In genomic region chr11:118406521-118406920, GRCm38 (mm10) we compare ENCODE assay signal across 11 mouse cellular contexts. TPM values are rescaled to one million over a fixed set of nuclear protein-coding genes. Genes with fewer than 3 reads are reported as not detected.
A peak's percentile ranks its signal among the peaks of the same experiment; 100 is the strongest.
DNase-seq lines count a peak whose midpoint lies in the region; ATAC-seq lines count a peak whose summit lies in the region.
"Had no signal": no experiment of that assay in that cellular context is flagged by ENCODE, and none has a peak within 500 bp of the region (broad histone marks: within the 10 kb centered on the region; RNA-seq: fewer than 3 reads in every experiment).

No protein-coding gene starts in this region.

- H3K36me3 ChIP-seq in heart, embryonic 14.5 days (ENCODE audit: control insufficient read depth, insufficient read depth, low read length) = peaks cover 53% of the 10 kb centered on the region
- H3K36me3 ChIP-seq in heart, embryonic 11.5 days (ENCODE audit: control insufficient read depth, insufficient read depth, low read length) = peaks cover 10% of the 10 kb centered on the region
- H3K36me3 ChIP-seq in neural tube, embryonic 13.5 days = peaks cover 63% of the 10 kb centered on the region
- peaks cover 44% of the 10 kb centered on the region for H3K36me3 ChIP-seq in neural tube, embryonic 15.5 days
- peaks cover 18% of the 10 kb centered on the region for H3K36me3 ChIP-seq in stomach, embryonic 14.5 days (ENCODE audit: control insufficient read depth, insufficient read depth, low read length)

- ATAC-seq in heart, embryonic 14.5 days (ENCODE audit: insufficient number of reproducible peaks, insufficient read depth, low FRiP score, low read depth) = no peak
- ATAC-seq in heart, embryonic 11.5 days (replicated peaks; ENCODE audit: insufficient number of reproducible peaks, low FRiP score, low TSS enrichment) = no peak
- ATAC-seq in neural tube, embryonic 13.5 days (ENCODE audit: low read depth) = no peak
- no peak for ATAC-seq in neural tube, embryonic 15.5 days (ENCODE audit: low FRiP score)
- no peak for ATAC-seq in stomach, embryonic 14.5 days (ENCODE audit: insufficient number of reproducible peaks, insufficient read depth, low FRiP score, low read depth)
- ATAC-seq: midbrain, embryonic 15.5 days had no signal

- no peak overlapping the region for H3K4me3 ChIP-seq in heart, embryonic 14.5 days (ENCODE audit: control insufficient read depth in 1 of 2, insufficient read depth in 1 of 2, low read depth in 1 of 2, low read length in 2 of 2)
- H3K4me3 ChIP-seq in heart, embryonic 11.5 days (ENCODE audit: low read depth, low read length) = no peak overlapping the region
- no peak overlapping the region for H3K4me3 ChIP-seq in neural tube, embryonic 13.5 days
- H3K4me3 ChIP-seq in neural tube, embryonic 15.5 days (replicated peaks) = no peak overlapping the region
- no peak overlapping the region for H3K4me3 ChIP-seq in stomach, embryonic 14.5 days (ENCODE audit: low read depth, low read length)
- H3K4me3 ChIP-seq: hindbrain, embryonic 13.5 days; liver, embryonic 13.5 days; midbrain, embryonic 15.5 days had no signal

- no peaks in the 10 kb centered on the region for H3K9me3 ChIP-seq in heart, embryonic 14.5 days (ENCODE audit: control insufficient read depth, low read length)
- H3K9me3 ChIP-seq in heart, embryonic 11.5 days (replicated peaks; ENCODE audit: control insufficient read depth, low read length) = no peaks in the 10 kb centered on the region
- no peaks in the 10 kb centered on the region for H3K9me3 ChIP-seq in neural tube, embryonic 13.5 days
- no peaks in the 10 kb centered on the region for H3K9me3 ChIP-seq in neural tube, embryonic 15.5 days (replicated peaks)
- H3K9me3 ChIP-seq in stomach, embryonic 14.5 days (ENCODE audit: control insufficient read depth, low read depth, low read length) = no peaks in the 10 kb centered on the region
- H3K9me3 ChIP-seq: hindbrain, embryonic 13.5 days; liver, embryonic 13.5 days; midbrain, embryonic 15.5 days had no signal

- H3K27me3 ChIP-seq in heart, embryonic 14.5 days (ENCODE audit: control insufficient read depth, insufficient read depth, low read length) = no peaks in the 10 kb centered on the region
- H3K27me3 ChIP-seq in heart, embryonic 11.5 days (ENCODE audit: control insufficient read depth, insufficient read depth, low read length) = no peaks in the 10 kb centered on the region
- H3K27me3 ChIP-seq in neural tube, embryonic 13.5 days = no peaks in the 10 kb centered on the region
- no peaks in the 10 kb centered on the region for H3K27me3 ChIP-seq in neural tube, embryonic 15.5 days (replicated peaks)
- H3K27me3 ChIP-seq in stomach, embryonic 14.5 days (ENCODE audit: control insufficient read depth, insufficient read depth, low read length) = no peaks in the 10 kb centered on the region
- H3K27me3 ChIP-seq: hindbrain, embryonic 13.5 days; liver, embryonic 13.5 days; midbrain, embryonic 15.5 days had no signal

- peak overlapping the region; percentile 31 to 59; a peak in 3 of 4 replicates for H3K27ac ChIP-seq in heart, embryonic 14.5 days (replicated peaks in 1 of 2; ENCODE audit: control insufficient read depth in 1 of 2, insufficient read depth in 1 of 2, low read depth in 2 of 2, low read length in 2 of 2)
- no peak overlapping the region for H3K27ac ChIP-seq in heart, embryonic 11.5 days (ENCODE audit: low read depth, low read length)
- 0 out of 2 replicates have a peak overlapping the region, but pooled peaks have one; percentile 19 for H3K27ac ChIP-seq in neural tube, embryonic 13.5 days (replicated peaks)
- H3K27ac ChIP-seq in neural tube, embryonic 15.5 days (replicated peaks) = no peak overlapping the region
- H3K27ac ChIP-seq in stomach, embryonic 14.5 days (ENCODE audit: low read length) = peak overlapping the region; percentile 15; the same call in 1 of the 2 replicates
- H3K27ac ChIP-seq: hindbrain, embryonic 13.5 days; liver, embryonic 13.5 days; midbrain, embryonic 15.5 days had no signal

- WGBS in heart, embryonic 14.5 days = 75% methylated on average over 5 of the region's 5 CpGs
- 86% methylated on average over 5 of the region's 5 CpGs for WGBS in heart, embryonic 11.5 days (ENCODE audit: insufficient replicate concordance)
- WGBS in neural tube, embryonic 13.5 days = 91% methylated on average over 5 of the region's 5 CpGs
- 95% methylated on average over 5 of the region's 5 CpGs for WGBS in neural tube, embryonic 15.5 days
- WGBS in stomach, embryonic 14.5 days = 89% methylated on average over 5 of the region's 5 CpGs

- H3K4me1 ChIP-seq in heart, embryonic 14.5 days (ENCODE audit: control insufficient read depth in 2 of 2, insufficient read depth in 2 of 2, low read length in 2 of 2) = peaks cover 8% of the 10 kb centered on the region in 2 experiments
- H3K4me1 ChIP-seq in heart, embryonic 11.5 days (ENCODE audit: control insufficient read depth, insufficient read depth, low read length) = peaks cover 11% of the 10 kb centered on the region
- peaks cover 3% of the 10 kb centered on the region; the same call in 1 of the 2 replicates for H3K4me1 ChIP-seq in neural tube, embryonic 13.5 days (replicated peaks)
- peaks cover 8% of the 10 kb centered on the region for H3K4me1 ChIP-seq in neural tube, embryonic 15.5 days
- H3K4me1 ChIP-seq in stomach, embryonic 14.5 days (ENCODE audit: control insufficient read depth, insufficient read depth, low read length) = peaks cover 7% of the 10 kb centered on the region
- H3K4me1 ChIP-seq: midbrain, embryonic 15.5 days had no signal

- peak overlapping the region; percentile 16; the same call in 1 of the 2 replicates for H3K9ac ChIP-seq in heart, embryonic 14.5 days (ENCODE audit: low read length)
- H3K9ac ChIP-seq in heart, embryonic 11.5 days (ENCODE audit: low read depth, low read length) = no peak overlapping the region
- no peak overlapping the region for H3K9ac ChIP-seq in neural tube, embryonic 13.5 days
- no peak overlapping the region for H3K9ac ChIP-seq in neural tube, embryonic 15.5 days (replicated peaks)
- H3K9ac ChIP-seq in stomach, embryonic 14.5 days (replicated peaks; ENCODE audit: low read depth, low read length) = no peak overlapping the region
- H3K9ac ChIP-seq: hindbrain, embryonic 13.5 days; liver, embryonic 13.5 days; midbrain, embryonic 15.5 days had no signal

- H3K4me2 ChIP-seq in heart, embryonic 14.5 days (ENCODE audit: low read length) = no peak overlapping the region
- no peak overlapping the region for H3K4me2 ChIP-seq in heart, embryonic 11.5 days
- H3K4me2 ChIP-seq in neural tube, embryonic 13.5 days = no peak overlapping the region
- no peak overlapping the region for H3K4me2 ChIP-seq in neural tube, embryonic 15.5 days
- no peak overlapping the region for H3K4me2 ChIP-seq in stomach, embryonic 14.5 days (replicated peaks; ENCODE audit: low read depth, low read length)
- H3K4me2 ChIP-seq: hindbrain, embryonic 13.5 days; liver, embryonic 13.5 days; midbrain, embryonic 15.5 days had no signal

- peak; percentile 7 for DNase-seq in adrenal gland, postnatal 14 days
- no peak for DNase-seq in adrenal gland, postnatal 25 days
- DNase-seq in neural tube, embryonic 10.5 days (ENCODE audit: extremely low spot score, low spot score) = no peak
- DNase-seq: liver, embryonic 13.5 days had no signal

RNA-seq across cellular contexts. Expression of gene Lgals3bp, which starts 4.6 kb away (rescaled TPM):
- 51.1 and 59.7 TPM in 2 replicates for total RNA-seq in adrenal gland, postnatal 14 days (2021)
- 57.9 and 86.6 TPM in 2 replicates for total RNA-seq in adrenal gland, postnatal 25 days (2021)
- 7.2 and 12.7 TPM in 2 replicates for polyA plus RNA-seq in heart, embryonic 14.5 days (2014; fragmentation: Nextera tagmentation; extraction: Ambion mirVana)
- polyA plus RNA-seq in heart, embryonic 11.5 days (2014; fragmentation: Nextera tagmentation; extraction: Ambion mirVana) = 3.1 and 3.8 TPM in 2 replicates
- polyA plus RNA-seq in neural tube, embryonic 13.5 days (2015; fragmentation: Nextera tagmentation; extraction: Ambion mirVana) = 2.7 and 4.2 TPM in 2 replicates
- polyA plus RNA-seq in neural tube, embryonic 15.5 days (2015; fragmentation: Nextera tagmentation; extraction: Ambion mirVana) = 3.6 and 20.7 TPM in 2 replicates
- polyA plus RNA-seq in stomach, embryonic 14.5 days (2014; fragmentation: Nextera tagmentation; extraction: Ambion mirVana) = 39.0 and 39.2 TPM in 2 replicates

RNA-seq across cellular contexts. Expression of gene Cant1, which starts 12.4 kb away (rescaled TPM):
- 25.3 and 28.4 TPM in 2 replicates for total RNA-seq in adrenal gland, postnatal 14 days (2021)
- total RNA-seq in adrenal gland, postnatal 25 days (2021) = 35.1 and 40.1 TPM in 2 replicates
- polyA plus RNA-seq in heart, embryonic 14.5 days (2014; fragmentation: Nextera tagmentation; extraction: Ambion mirVana) = 12.0 and 19.2 TPM in 2 replicates
- 16.0 and 17.1 TPM in 2 replicates for polyA plus RNA-seq in heart, embryonic 11.5 days (2014; fragmentation: Nextera tagmentation; extraction: Ambion mirVana)
- polyA plus RNA-seq in neural tube, embryonic 13.5 days (2015; fragmentation: Nextera tagmentation; extraction: Ambion mirVana) = 25.7 and 28.2 TPM in 2 replicates
- 28.9 and 29.4 TPM in 2 replicates for polyA plus RNA-seq in neural tube, embryonic 15.5 days (2015; fragmentation: Nextera tagmentation; extraction: Ambion mirVana)
- polyA plus RNA-seq in stomach, embryonic 14.5 days (2014; fragmentation: Nextera tagmentation; extraction: Ambion mirVana) = 21.8 and 25.7 TPM in 2 replicates

RNA-seq across cellular contexts. Expression of gene C1qtnf1, which starts 21.5 kb away (rescaled TPM):
- 23.7 and 29.2 TPM in 2 replicates for total RNA-seq in adrenal gland, postnatal 14 days (2021)
- total RNA-seq in adrenal gland, postnatal 25 days (2021) = 11.8 and 18.8 TPM in 2 replicates
- 7.3 and 7.5 TPM in 2 replicates for polyA plus RNA-seq in heart, embryonic 14.5 days (2014; fragmentation: Nextera tagmentation; extraction: Ambion mirVana)
- 2.7 and 4.2 TPM in 2 replicates for polyA plus RNA-seq in heart, embryonic 11.5 days (2014; fragmentation: Nextera tagmentation; extraction: Ambion mirVana)
- 4.4 and 4.8 TPM in 2 replicates for polyA plus RNA-seq in neural tube, embryonic 13.5 days (2015; fragmentation: Nextera tagmentation; extraction: Ambion mirVana)
- polyA plus RNA-seq in neural tube, embryonic 15.5 days (2015; fragmentation: Nextera tagmentation; extraction: Ambion mirVana) = 4.8 and 6.7 TPM in 2 replicates
- polyA plus RNA-seq in stomach, embryonic 14.5 days (2014; fragmentation: Nextera tagmentation; extraction: Ambion mirVana) = 7.0 and 7.9 TPM in 2 replicates

RNA-seq across cellular contexts. Expression of gene Timp2, which starts 51.0 kb away (rescaled TPM):
- 78.9 and 94.3 TPM in 2 replicates for total RNA-seq in adrenal gland, postnatal 14 days (2021)
- 43.1 and 51.3 TPM in 2 replicates for total RNA-seq in adrenal gland, postnatal 25 days (2021)
- 87.6 and 99.2 TPM in 2 replicates for polyA plus RNA-seq in heart, embryonic 14.5 days (2014; fragmentation: Nextera tagmentation; extraction: Ambion mirVana)
- 46.0 and 50.8 TPM in 2 replicates for polyA plus RNA-seq in heart, embryonic 11.5 days (2014; fragmentation: Nextera tagmentation; extraction: Ambion mirVana)
- 56.4 and 57.5 TPM in 2 replicates for polyA plus RNA-seq in neural tube, embryonic 13.5 days (2015; fragmentation: Nextera tagmentation; extraction: Ambion mirVana)
- 84.6 and 86.6 TPM in 2 replicates for polyA plus RNA-seq in neural tube, embryonic 15.5 days (2015; fragmentation: Nextera tagmentation; extraction: Ambion mirVana)
- 101 and 109 TPM in 2 replicates for polyA plus RNA-seq in stomach, embryonic 14.5 days (2014; fragmentation: Nextera tagmentation; extraction: Ambion mirVana)

Comparison
In these comparisons a context has a peak if more than half of its experiments do, and no peak if none do; other contexts are left out.
1. H3K27ac ChIP-seq: peak in heart, embryonic 14.5 days (2 of 2), neural tube, embryonic 13.5 days (single experiment) and stomach, embryonic 14.5 days (single experiment); none in heart, embryonic 11.5 days (single experiment) and neural tube, embryonic 15.5 days (single experiment).